ENCODE assay signal across 25 mouse cellular contexts in genomic region chr6:146229967-146230366, GRCm38 (mm10).
DNase-seq lines count a peak whose midpoint lies in the region; ATAC-seq lines count a peak whose summit lies in the region.
"Had no signal": no experiment of that assay in that cellular context is flagged by ENCODE, and none has a peak within 500 bp of the region (broad histone marks: within the 10 kb centered on the region; RNA-seq: fewer than 3 reads in every experiment).

No protein-coding gene starts in this region.

- peaks cover 9% of the 10 kb centered on the region; the same call in 1 of the 2 replicates for H3K4me1 ChIP-seq in liver, embryonic 11.5 days (replicated peaks; ENCODE audit: control insufficient read depth, insufficient read depth, low read length)
- H3K4me1 ChIP-seq in liver, embryonic 12.5 days, result peaks cover 52% of the 10 kb centered on the region
- peaks cover 27% of the 10 kb centered on the region for H3K4me1 ChIP-seq in forebrain, embryonic 10.5 days
- H3K4me1 ChIP-seq: heart, embryonic 15.5 days; kidney, embryonic 15.5 days; limb, embryonic 15.5 days had no signal

- H3K36me3 ChIP-seq in liver, embryonic 11.5 days (ENCODE audit: control insufficient read depth, insufficient read depth, low read length), result no peaks in the 10 kb centered on the region
- H3K36me3 ChIP-seq in liver, embryonic 12.5 days, result peaks cover 31% of the 10 kb centered on the region
- no peaks in the 10 kb centered on the region for H3K36me3 ChIP-seq in macrophage (ENCODE audit: inconsistent target)
- H3K36me3 ChIP-seq in forebrain, embryonic 10.5 days (replicated peaks), result no peaks in the 10 kb centered on the region
- H3K36me3 ChIP-seq: embryonic facial prominence, embryonic 13.5 days; hindbrain, embryonic 13.5 days; kidney, embryonic 15.5 days; limb, embryonic 15.5 days; midbrain, embryonic 13.5 days had no signal

- intact Hi-C loops in left cerebral cortex, postnatal 25 days (cut with DNase I), result no loop called here

- whole genome bisulfite sequencing in liver, embryonic 11.5 days, result 80% methylated on average over 2 of the region's 2 CpGs
- WGBS in liver, embryonic 12.5 days (ENCODE audit: insufficient replicate concordance), result 42% methylated on average over 2 of the region's 2 CpGs
- 18% methylated on average over 2 of the region's 2 CpGs for WGBS in macrophage (ENCODE audit: missing documents)
- WGBS in forebrain, embryonic 10.5 days, result 85% methylated on average over 2 of the region's 2 CpGs

- H3K4me2 ChIP-seq in liver, embryonic 11.5 days, result peak overlapping the region; percentile 43
- peak overlapping the region; percentile 56 for H3K4me2 ChIP-seq in liver, embryonic 12.5 days
- H3K4me2 ChIP-seq: embryonic facial prominence, embryonic 13.5 days; heart, embryonic 15.5 days; hindbrain, embryonic 13.5 days; kidney, embryonic 15.5 days; limb, embryonic 15.5 days; midbrain, embryonic 13.5 days had no signal

- no peaks in the 10 kb centered on the region for H3K79me2 ChIP-seq in macrophage (ENCODE audit: inconsistent target)

- no peak for DNase-seq in liver, embryonic 11.5 days (ENCODE audit: low spot score)
- no peak for DNase-seq in liver
- DNase-seq in forebrain, embryonic 10.5 days (ENCODE audit: extremely low spot score, low spot score), result no peak
- no peak for DNase-seq in gastrocnemius, postnatal 25 days
- DNase-seq in right cerebral cortex, adult 2 months (ENCODE audit: low spot score in 2 of 2), result no peak
- no peak for DNase-seq in left cerebral cortex, postnatal 25 days (ENCODE audit: low spot score in 2 of 2)
- DNase-seq: cerebellum, adult 9-10 months; gastrocnemius, postnatal 14 days; heart, postnatal 36 days; kidney, adult 11 months; kidney, postnatal 36 days; layer of hippocampus, postnatal 36 days; lung, postnatal 4 days; right cerebral cortex, postnatal 25 days; spleen, adult 18-20 months had no signal

- no peak overlapping the region for H3K4me3 ChIP-seq in liver, embryonic 11.5 days (ENCODE audit: low read depth, low read length)
- H3K4me3 ChIP-seq in liver, embryonic 12.5 days, result peak overlapping the region; percentile 14; the same call in 1 of the 2 replicates
- no peak overlapping the region for H3K4me3 ChIP-seq in macrophage (ENCODE audit: inconsistent target)
- H3K4me3 ChIP-seq in forebrain, embryonic 10.5 days, result no peak overlapping the region
- H3K4me3 ChIP-seq: embryonic facial prominence, embryonic 13.5 days; heart, embryonic 15.5 days; hindbrain, embryonic 13.5 days; kidney, embryonic 15.5 days; limb, embryonic 15.5 days; midbrain, embryonic 13.5 days had no signal

- no peaks in the 10 kb centered on the region for H3K9me3 ChIP-seq in liver, embryonic 11.5 days (ENCODE audit: control insufficient read depth, low read length)
- no peaks in the 10 kb centered on the region for H3K9me3 ChIP-seq in liver, embryonic 12.5 days (replicated peaks)
- no peaks in the 10 kb centered on the region for H3K9me3 ChIP-seq in forebrain, embryonic 10.5 days
- H3K9me3 ChIP-seq: embryonic facial prominence, embryonic 13.5 days; heart, embryonic 15.5 days; hindbrain, embryonic 13.5 days; kidney, embryonic 15.5 days; limb, embryonic 15.5 days; midbrain, embryonic 13.5 days had no signal

- H3K27me3 ChIP-seq in liver, embryonic 11.5 days (replicated peaks; ENCODE audit: control insufficient read depth, insufficient read depth, low read length), result no peaks in the 10 kb centered on the region
- H3K27me3 ChIP-seq in liver, embryonic 12.5 days (replicated peaks), result no peaks in the 10 kb centered on the region
- H3K27me3 ChIP-seq in forebrain, embryonic 10.5 days (ENCODE audit: poor library complexity, severe bottlenecking), result peaks cover 19% of the 10 kb centered on the region
- H3K27me3 ChIP-seq: embryonic facial prominence, embryonic 13.5 days; heart, embryonic 15.5 days; hindbrain, embryonic 13.5 days; kidney, embryonic 15.5 days; limb, embryonic 15.5 days; midbrain, embryonic 13.5 days; Patski had no signal

- H3K9ac ChIP-seq in liver, embryonic 11.5 days (ENCODE audit: low read depth, low read length), result 0 out of 2 replicates have a peak overlapping the region, but pooled peaks have one; percentile 28
- peak overlapping the region; percentile 33 for H3K9ac ChIP-seq in liver, embryonic 12.5 days
- H3K9ac ChIP-seq: embryonic facial prominence, embryonic 13.5 days; heart, embryonic 15.5 days; hindbrain, embryonic 13.5 days; kidney, embryonic 15.5 days; limb, embryonic 15.5 days; midbrain, embryonic 13.5 days had no signal

- ATAC-seq in liver, embryonic 11.5 days (replicated peaks; ENCODE audit: low FRiP score), result no peak
- peak; percentile 43; the same call in 1 of the 2 replicates for ATAC-seq in liver, embryonic 12.5 days
- ATAC-seq: CD4-positive, CD25-positive, alpha-beta regulatory T cell, adult 4 months; midbrain, embryonic 13.5 days had no signal

- peak overlapping the region; percentile 64 for H3K27ac ChIP-seq in liver, embryonic 11.5 days (ENCODE audit: low read depth, low read length)
- peak overlapping the region; percentile 79 for H3K27ac ChIP-seq in liver, embryonic 12.5 days
- peak overlapping the region; percentile 41 for H3K27ac ChIP-seq in macrophage
- H3K27ac ChIP-seq in forebrain, embryonic 10.5 days, result no peak overlapping the region
- H3K27ac ChIP-seq: embryonic facial prominence, embryonic 13.5 days; heart, embryonic 15.5 days; hindbrain, embryonic 13.5 days; kidney, embryonic 15.5 days; limb, embryonic 15.5 days; midbrain, embryonic 13.5 days had no signal
